Mouse (Mus musculus) large intestine, adult 2 months (tissue): Measurements from ENCODE around the gene Atp11a. TPM values are rescaled to one million over a fixed set of nuclear protein-coding genes. Genes with fewer than 3 reads are reported as not detected.

ENCODE experiments used
- DNase-seq: peaks from one replicate; pipeline ENCODE4 v3.0.0-alpha.2; 2012; ENCODE audit warnings: low read depth, low spot score
- WGBS: fragments of 180-500 bp; shearing (Covaris S2); methylation state at CpG from one replicate; pipeline ENCODE4 v1.1.7; 2018; 5-methylcytosine and 5-hydroxymethylcytosine counted together
- polyA plus RNA-seq: library from polyadenylated mRNA; depleted of rRNA; stranded (reverse); fragments of >200 nt; gene quantifications from 2 replicates; pipeline ENCODE4 v1.2.3, GENCODE M21; 2012

The Atp11a gene
- polyA plus RNA-seq, 1 experiment, result 10.7 TPM

DNA sequence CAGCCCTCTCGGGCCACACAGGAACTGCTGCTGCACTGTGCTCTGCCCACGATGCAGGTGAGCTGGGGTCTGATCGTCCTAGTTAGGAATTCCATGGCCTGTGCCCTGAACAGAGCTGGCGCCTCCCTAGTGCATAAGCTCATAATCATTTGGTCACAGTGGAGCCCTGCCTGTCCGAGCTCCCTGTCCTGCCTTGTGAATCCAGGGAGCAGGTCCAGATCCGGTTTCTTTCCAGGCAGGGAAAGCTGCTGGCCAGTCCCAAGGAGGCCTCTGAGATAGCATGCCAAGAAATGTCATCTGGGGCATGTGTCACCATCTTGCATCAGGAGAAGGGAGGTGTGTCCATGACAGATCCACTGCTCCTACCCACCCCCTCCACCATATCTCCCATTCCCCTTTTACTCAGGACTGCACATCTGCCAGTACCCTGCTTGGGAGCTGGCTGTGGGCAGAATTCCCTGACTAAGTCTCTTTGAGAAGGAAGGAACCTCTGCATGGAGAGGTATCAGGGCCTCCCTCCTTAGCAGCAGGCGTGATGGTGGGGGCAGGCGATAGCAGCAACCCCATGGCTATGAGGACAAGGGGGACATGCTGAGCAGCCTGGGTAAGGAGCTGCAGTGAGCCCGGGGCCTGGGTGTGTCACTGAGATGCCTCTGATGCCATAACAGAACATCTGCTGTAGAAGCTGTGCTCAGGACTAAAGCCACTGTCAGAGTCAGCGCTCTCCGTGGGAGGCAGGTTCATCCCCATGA, 138.1 kb downstream of the Atp11a start:
- 79% methylated on average over 11 of the region's 11 CpGs for WGBS
- DNase-seq, result no peak

DNA sequence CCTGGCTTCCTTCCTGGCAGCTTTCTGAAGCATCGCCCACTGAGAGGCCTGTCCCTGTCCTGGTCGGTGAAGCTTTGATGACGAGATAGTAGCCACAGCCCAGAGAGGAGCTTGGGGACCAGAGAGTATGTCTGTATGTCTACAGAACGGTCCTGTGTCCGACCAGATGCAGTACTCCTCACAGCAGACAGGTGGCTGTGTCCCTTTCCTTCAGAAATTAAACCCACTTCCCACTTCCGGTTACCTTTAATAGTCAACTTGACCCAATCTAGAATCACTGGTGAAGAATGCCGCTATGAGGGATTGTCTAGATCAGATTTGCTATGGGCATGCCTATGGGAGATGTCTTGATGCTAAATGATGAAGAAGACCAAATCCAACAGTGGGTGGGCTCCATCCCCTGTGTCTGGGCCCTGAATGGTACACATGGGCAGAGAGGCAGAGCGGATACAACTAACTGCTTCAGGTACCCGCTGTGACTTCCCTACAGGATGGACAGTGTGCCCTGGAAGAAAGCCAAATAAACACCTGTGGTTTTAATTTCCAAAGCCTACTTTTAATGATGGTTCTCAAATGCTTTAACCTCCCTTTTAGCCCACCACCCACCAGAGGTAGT, 138.8 kb downstream of the Atp11a start:
- DNase-seq, result no peak
- 71% methylated on average over 9 of the region's 9 CpGs for whole genome bisulfite sequencing

DNA sequence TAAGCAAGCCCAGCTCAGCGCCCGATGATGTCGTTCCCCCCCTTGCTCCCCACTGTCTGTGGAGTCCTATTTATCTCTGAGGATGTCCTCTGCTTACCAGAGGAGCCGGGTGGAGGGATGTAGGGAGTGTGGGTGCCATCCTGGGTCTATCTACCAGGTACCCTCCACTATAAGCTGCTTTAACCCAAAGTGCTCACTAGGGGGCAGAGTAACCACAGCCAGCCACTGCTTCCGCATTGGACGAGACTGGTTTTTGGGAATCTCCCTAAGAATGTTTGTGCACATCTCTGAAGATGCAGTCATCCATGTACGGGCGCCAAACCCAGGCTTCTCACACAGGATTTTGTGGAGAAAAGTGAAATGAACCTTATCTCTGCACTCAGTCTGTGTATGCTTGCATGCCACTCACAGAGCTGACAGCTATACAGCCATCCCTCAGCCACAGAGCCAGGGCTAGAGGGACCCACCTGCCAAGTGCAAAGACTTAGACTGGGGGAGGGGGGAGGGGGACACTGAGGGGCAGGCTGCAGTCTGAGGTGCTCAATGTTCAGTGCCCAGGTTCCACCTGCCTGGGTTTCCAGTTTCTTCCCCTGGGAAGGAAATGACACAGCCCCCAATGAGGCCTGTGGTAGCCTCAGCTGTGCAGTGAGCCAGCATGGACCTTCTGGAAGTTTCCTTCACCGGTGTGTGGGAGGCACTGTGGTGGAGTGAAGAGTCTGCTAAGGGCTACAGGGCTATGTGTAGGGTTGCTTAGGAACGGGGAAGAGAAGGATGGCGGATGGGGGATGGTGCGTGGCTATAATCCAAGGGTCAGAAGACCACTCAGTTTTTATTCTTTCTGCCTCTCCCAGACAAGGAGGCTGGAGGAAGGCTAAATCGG, 139.9 kb downstream of the Atp11a start:
- no peak for DNase-seq
- 42% methylated on average over 13 of the region's 13 CpGs for WGBS

DNA sequence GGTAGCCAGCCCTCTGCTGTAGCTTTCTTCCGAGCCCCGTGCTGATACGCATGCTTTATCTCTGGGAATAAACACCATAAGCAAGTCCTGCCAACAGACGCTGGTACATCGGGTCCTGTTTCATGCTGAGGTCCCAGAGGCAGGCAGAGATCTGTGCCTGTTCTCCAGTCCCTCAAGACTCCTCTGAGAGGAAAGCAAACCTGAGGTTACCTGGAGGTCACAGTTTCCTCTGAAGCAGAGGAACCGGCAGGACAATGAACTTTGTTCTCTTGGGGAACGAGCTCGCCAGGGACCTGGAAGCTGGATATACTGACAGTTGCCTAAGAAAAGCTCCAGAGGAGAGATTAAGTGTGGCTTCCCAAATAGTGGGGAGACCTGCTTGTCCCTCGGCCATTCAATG, 141.0 kb downstream of the Atp11a start:
- 22% methylated on average over 9 of the region's 9 CpGs for whole genome bisulfite sequencing

DNA sequence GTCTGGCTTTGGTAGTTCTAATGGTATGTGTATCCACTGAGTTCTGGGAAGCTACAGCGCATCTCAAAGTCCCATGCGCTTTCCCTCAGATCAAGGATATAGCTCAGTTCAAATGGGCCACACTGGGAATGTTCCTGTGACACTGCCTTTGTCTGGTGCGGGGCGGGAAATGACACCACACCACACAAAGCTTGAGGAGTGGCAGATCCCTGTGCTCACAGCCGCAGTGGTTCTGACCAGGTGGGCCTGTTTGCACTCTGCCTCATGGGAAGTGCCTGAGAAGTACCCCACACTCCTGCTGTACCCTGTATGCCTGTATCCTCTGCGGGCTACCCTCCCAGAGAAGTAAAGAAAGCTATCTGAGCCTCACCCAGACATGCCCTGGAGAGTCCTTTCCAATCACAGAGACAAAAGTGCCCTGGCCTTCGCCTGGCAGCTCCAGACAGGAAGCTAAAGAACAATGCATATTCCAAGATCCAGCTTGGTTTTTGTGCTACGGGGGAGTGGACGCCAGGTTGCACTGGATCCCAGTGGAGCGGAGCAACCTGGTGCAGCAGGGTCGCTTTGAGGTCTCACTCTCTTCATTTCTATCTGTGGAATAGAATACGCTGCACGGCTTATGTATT, 147.1 kb downstream of the Atp11a start:
- no peak for DNase-seq
- WGBS, result 88% methylated on average over 13 of the region's 13 CpGs

More for the DNA sequence above, 141.0 kb downstream of the Atp11a start:
- DNase-seq, result no peak

DNA sequence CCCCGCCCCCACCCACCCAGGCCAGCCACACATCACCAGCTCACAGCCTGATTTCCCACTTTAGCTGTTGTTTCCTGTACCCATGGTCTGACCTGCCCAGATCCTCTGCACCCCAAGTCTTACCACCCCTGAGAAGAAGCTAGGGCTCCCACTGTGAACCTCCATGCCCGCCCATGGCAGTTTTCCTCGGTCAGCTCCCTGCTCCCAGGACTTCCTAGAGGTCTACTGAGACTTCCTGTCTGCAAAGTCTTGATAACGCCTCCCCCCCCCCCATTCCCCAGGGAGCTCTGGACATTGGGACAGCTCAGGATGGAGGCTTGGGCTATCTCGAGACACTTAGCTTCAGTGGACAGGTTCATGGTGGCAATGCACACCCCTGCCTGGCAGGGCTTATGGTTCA, 148.3 kb downstream of the Atp11a start:
- WGBS, result 71% methylated on average over 5 of the region's 5 CpGs
- no peak for DNase-seq

DNA sequence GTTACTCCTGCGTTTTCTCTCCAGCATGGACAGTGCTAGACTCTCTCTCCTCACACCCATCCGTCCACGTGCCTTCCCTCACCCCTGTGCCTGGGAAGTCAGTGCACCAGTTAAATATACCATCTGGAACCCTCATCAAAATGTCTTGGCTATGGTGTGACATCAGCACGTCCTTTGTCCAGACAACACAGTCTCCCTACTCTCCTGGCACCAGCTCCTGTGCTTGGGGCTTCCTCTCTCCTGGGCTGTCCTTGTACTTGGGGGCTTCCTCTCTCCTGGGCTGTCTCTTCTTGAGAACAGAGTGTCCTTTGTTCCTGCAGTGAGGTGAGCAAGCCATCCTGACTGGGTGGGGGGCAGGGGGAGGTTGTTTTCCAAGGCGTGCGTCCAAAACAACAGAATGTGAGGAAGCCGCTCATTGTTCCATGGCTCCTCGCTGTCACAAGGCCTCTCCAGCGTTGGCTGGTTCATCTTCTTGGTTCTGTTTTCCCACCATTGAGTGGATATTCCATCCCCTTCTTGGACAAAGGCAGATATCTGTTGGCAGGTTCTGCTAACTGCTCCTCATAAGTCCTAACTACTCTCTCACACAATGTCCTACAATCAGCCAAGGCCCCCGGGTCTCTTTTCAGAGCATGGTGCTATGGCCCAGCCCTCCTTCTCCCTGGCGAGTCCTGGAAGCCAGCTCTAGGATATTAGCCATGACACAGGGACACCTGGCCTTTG, 148.9 kb downstream of the Atp11a start:
- 79% methylated on average over 11 of the region's 11 CpGs for WGBS

DNA sequence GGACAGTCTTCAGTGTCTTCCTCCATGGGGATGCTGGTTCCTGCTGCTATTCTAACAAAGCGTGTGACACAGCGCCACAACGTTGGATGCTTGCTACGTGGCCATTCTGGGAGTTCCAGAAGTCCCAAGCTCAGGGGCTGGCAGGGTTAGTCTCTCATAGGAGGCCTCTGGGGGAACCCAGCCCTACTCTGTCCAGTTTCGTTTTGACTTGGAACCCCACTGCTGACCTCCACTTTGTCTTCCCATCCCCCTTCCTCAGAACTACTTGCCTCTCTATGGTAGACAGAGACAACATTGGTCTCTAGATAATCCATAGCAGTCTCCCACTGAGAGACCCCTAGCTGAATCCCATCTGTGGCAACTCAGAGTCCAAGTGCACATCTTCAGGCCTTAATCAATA, 149.8 kb downstream of the Atp11a start:
- no peak for DNase-seq
- WGBS, result 83% methylated on average over 5 of the region's 5 CpGs

More for the DNA sequence above, 148.9 kb downstream of the Atp11a start:
- DNase-seq, result no peak

DNA sequence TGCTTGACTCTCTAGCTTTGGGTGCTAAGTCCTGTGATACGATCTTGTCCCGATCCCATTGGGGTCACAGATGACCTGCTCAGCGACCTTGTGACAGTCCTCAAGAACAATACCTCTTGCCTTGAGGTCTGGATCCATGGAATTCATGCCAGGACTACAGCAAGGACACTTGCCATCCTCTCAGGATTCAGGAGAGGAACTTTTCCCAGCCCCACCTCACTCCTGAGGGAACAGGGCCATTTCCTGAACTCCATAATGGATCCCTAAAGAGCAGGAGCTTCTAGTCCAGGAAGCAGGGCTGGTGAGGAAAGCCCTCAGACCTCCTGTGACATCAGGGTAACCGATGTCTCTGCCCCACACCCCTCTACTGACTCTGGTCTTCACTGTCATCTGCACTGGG, 150.9 kb downstream of the Atp11a start:
- WGBS, result 74% methylated on average over 4 of the region's 4 CpGs
- no peak for DNase-seq

DNA sequence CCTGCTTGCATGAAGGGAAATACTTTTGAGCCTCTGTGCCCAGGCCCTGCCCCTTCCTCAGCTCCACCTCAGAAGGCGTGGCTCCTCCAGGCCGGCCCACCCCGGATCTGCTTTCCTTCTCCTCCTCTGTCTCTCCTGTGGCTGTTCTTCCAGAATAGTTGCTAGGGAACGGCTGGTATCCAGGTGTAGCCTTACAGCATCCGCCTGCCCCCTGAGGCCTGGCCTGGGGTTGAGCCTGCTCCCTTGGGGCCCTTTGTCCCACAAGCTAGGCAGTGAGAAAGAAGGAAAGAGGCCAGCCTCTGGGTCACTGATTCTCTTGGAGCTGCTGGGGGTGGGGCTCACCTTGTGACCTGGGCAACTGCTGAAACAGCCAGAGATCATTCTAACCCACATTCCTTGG, 155.2 kb downstream of the Atp11a start:
- DNase-seq, result no peak
- 27% methylated on average over 5 of the region's 5 CpGs for WGBS

DNA sequence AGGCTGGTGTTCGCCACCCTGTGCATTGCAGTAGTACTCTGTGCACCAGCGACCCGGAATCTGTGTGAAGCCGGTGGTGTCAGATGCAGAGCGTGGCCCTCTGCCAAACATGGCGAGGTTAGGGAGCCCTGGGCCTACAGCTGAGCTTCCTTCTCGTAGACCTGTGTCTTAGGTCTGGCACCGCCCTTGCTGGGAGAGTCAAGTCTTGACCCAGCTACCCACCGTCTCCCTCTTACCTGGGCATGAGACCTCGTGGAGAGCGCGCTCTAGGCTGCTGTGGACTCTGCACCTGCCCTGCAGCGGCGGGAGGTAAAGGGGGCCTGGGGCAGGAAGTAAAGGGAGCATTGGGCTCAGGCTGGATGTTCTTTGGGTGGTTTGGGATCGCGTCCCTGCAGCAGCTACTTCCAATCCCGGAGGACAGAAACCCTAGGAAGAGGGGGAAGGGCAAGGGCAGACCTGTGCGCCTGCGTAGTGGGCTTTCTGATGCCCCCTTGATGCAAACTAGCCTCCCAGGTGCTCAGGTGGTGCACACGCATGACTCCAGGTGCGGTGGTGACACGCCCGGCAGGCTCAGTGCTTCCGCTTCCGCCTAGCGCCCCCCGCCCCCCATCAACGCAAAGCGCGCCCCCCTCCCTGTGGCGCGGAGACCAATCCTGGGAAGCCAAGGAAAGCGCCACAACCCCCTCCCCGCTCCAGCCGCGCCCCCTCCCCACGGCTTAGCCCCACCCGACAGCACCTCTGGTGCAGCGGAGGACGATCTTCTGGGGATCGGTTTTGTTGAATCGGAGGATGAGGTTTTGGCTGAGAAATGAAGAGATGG, 158.6 kb downstream of the Atp11a start:
- 9% methylated on average over 42 of the region's 42 CpGs for WGBS
- DNase-seq, result no peak

DNA sequence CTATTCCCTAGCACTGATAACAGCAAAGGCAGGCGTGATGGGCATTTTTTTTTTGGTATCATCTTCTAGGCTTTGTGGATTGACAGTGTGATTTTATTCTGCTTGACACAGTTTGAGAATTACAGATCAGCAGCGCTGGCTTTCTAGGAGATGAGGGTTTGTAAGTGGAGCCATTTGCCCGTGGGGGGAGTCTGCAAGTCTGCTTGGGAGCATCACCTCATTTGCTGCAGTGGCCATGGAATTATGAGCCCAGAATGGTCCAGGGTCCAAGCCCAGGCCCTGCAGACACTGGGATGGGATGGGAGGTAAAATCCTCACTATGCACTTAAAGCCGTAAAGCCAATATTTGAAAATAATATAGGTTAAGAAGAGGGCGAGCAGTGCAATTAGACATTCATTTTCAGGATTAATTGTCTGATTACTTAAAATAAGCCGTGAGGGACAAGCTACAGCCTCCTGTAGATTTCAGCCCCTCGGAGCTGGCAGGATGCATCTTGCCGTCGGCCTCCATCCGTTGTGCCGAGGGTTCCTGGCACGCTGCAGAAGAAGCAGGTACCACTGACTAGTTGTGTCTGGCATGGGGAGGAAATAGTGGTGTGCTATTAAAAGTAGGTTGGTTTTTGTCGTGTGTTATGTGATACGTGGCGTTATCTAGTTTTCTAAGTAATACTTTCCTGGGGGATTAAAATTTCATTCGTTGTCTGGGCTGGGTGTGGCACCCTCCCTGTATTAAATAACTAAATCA, 159.5 kb downstream of the Atp11a start:
- 75% methylated on average over 16 of the region's 16 CpGs for WGBS
- DNase-seq, result no peak

DNA sequence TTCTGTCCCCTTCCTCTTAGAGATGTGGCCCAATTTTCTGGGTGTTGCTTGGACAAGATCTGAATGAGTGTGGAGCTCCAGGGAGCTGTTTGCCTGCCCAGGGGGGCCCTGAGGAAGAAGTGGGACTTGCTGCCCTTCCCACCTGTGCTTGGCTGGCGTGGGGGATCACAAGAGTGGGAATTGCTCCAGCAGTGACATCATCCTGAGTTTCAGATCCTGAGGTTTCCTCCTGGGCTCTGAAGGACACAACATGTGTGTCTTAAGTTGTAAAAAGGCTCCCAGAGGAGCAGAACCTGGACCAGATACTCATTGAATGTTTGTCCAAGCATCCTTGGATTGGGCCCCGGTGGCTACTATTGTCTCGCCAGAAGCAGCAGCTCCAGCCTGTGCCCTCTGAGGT, 160.2 kb downstream of the Atp11a start:
- no peak for DNase-seq
- 68% methylated on average over 3 of the region's 3 CpGs for WGBS

DNA sequence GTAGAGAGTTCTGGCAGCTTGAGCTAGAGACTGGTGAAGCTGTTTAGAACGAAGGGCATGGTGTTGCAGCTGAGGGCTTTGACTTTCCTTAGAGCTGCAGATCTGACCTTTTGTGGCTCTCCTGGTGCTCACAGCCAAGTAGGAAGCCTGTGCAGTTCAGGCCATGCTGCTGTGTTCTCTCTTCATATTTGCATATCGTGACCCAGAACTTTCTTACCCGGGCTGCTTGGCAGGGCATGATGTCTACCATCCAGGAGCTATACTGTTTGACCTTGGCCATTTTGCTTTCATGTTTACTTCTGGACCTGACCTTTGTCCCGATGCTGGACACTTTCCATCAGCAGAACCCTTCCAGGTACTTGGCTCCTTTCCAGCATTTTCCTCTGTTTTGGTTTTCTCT, 161.0 kb downstream of the Atp11a start:
- WGBS, result 53% methylated on average over 4 of the region's 4 CpGs
- no peak for DNase-seq
